Mouse (Mus musculus) cerebellum, adult 2 months (tissue): ENCODE measurements around the gene Olfr1013.

Experiments
- CTCF ChIP-seq: fragments of 200-500 bp; IDR thresholded peaks from 2 replicates; pipeline ENCODE4 v1.5.1; 2011; ENCODE audit warnings: low read depth, mild to moderate bottlenecking, control low read depth, low read length, moderate library complexity, borderline replicate concordance; ENCODE audit not compliant: insufficient read depth
- POLR2A ChIP-seq: fragments of 200-500 bp; IDR thresholded peaks from 2 replicates; pipeline ENCODE4 v1.6.1; 2011; ENCODE audit warnings: low read length, control low read depth, borderline replicate concordance; ENCODE audit not compliant: insufficient read depth

DNA sequence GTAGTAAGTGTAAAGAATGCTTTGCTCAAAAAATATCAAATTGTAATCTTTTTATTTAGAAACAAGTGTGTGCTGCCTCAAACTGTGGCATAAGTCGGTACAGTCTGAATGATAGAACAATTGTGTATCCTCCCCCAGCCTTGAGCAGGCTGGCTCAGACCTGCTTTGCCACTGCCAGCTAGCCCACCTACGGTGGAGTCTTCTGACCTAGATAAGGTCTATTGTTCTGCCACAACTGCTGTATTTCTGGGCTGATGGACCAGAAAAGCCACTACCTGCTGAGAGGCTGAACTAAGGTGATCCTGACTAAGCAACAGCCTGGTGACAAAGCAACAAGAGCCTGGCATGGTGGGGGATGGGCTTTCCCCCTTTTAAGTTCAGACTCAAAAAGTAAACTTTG, 25.4 kb downstream of the Olfr1013 start:
- no peak for TF ChIP-seq POLR2A
- TF ChIP-seq CTCF: no peak
